In the genomic region with DNA sequence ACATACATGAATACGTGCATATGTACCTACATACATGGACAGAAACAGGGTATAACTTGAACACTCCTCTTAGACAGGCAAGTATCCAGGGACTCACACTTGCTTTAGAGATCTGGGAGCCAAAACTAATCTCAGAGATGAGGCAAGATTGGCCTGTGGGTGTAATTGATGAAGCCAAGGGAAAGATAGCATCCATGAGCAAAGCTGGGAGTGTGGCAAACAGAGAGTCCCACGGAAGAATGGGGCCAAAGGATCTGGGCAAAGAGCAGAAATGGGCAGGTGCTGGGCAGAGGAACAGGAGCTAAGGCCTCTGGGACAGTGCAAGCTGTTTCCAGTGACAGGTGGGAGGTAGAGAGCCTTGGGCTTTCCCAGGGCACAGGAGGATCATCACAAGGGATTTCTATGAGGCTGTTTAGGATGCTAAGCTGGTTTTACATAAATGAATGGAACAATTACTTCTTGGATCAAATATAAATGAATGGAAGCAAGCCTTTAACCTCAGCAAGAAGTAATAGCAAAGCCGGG, we compare ENCODE assay signal across 20 mouse cellular contexts. TPM values are rescaled to one million over a fixed set of nuclear protein-coding genes. Genes with fewer than 3 reads are reported as not detected.
DNase-seq lines count a peak whose midpoint lies in the region; ATAC-seq and TF ChIP-seq lines count a peak whose summit lies in the region.
"Had no signal": no experiment of that assay in that cellular context is flagged by ENCODE, and none has a peak within 500 bp of the region (broad histone marks: within the 10 kb centered on the region; RNA-seq: fewer than 3 reads in every experiment).

No protein-coding gene starts in this region.

- no peaks in the 10 kb centered on the region for H3K79me2 ChIP-seq in liver, adult 2 months (ENCODE audit: control insufficient read depth, insufficient read depth, low read length)

- H3K27me3 ChIP-seq in embryonic facial prominence, embryonic 14.5 days (replicated peaks; ENCODE audit: control insufficient read depth, insufficient read depth, low read length), result no peaks in the 10 kb centered on the region
- no peaks in the 10 kb centered on the region for H3K27me3 ChIP-seq in embryonic facial prominence, embryonic 10.5 days (replicated peaks; ENCODE audit: low read depth, poor library complexity, severe bottlenecking)
- H3K27me3 ChIP-seq in liver, adult 2 months (ENCODE audit: control insufficient read depth, insufficient read depth, low read length), result no peaks in the 10 kb centered on the region
- no peaks in the 10 kb centered on the region for H3K27me3 ChIP-seq in liver, postnatal 0 days (ENCODE audit: insufficient read depth, low read length)
- H3K27me3 ChIP-seq: embryonic facial prominence, embryonic 13.5 days; forebrain, embryonic 12.5 days had no signal

- no peak overlapping the region for H3K27ac ChIP-seq in embryonic facial prominence, embryonic 14.5 days (replicated peaks; ENCODE audit: low read depth, low read length)
- no peak overlapping the region for H3K27ac ChIP-seq in embryonic facial prominence, embryonic 10.5 days (replicated peaks)
- no peak overlapping the region for H3K27ac ChIP-seq in liver, adult 2 months (replicated peaks; ENCODE audit: insufficient read depth, low read depth, low read length)
- no peak overlapping the region for H3K27ac ChIP-seq in liver, postnatal 0 days (ENCODE audit: low read depth)
- H3K27ac ChIP-seq: embryonic facial prominence, embryonic 13.5 days; forebrain, embryonic 10.5 days; forebrain, embryonic 12.5 days had no signal

- no peaks in the 10 kb centered on the region for H3K4me1 ChIP-seq in embryonic facial prominence, embryonic 14.5 days (ENCODE audit: control insufficient read depth, insufficient read depth, low read length)
- H3K4me1 ChIP-seq in embryonic facial prominence, embryonic 10.5 days, result no peaks in the 10 kb centered on the region
- no peaks in the 10 kb centered on the region for H3K4me1 ChIP-seq in liver, adult 2 months (ENCODE audit: control insufficient read depth, insufficient read depth, low read length)
- H3K4me1 ChIP-seq in liver, postnatal 0 days (ENCODE audit: insufficient read depth), result no peaks in the 10 kb centered on the region
- H3K4me1 ChIP-seq: embryonic facial prominence, embryonic 13.5 days; forebrain, embryonic 10.5 days had no signal

- no peak for DNase-seq in embryonic facial prominence, embryonic 14.5 days (ENCODE audit: low spot score)
- no peak for DNase-seq in embryonic facial prominence, embryonic 10.5 days (ENCODE audit: low spot score)
- DNase-seq in liver, adult 2 months (ENCODE audit: extremely low read depth, low read depth, low spot score), result peak; percentile 24
- no peak for DNase-seq in liver, postnatal 0 days
- peak; percentile 18 for DNase-seq in adipocyte (ENCODE audit: low spot score)
- DNase-seq in fat pad, adult 2 months (ENCODE audit: extremely low read depth, low read depth, low spot score), result peak; percentile 94
- DNase-seq in natural killer cell, adult 2 months (ENCODE audit: low spot score in 2 of 2), result no peak
- no peak for DNase-seq in left cerebral cortex, adult 8-10 months (ENCODE audit: low spot score in 2 of 2)
- DNase-seq: adrenal gland, adult 8-10 months; adrenal gland, postnatal 14 days; adrenal gland, postnatal 36 days; cerebellum, adult 11-12 months; cerebellum, adult 8-10 months; cerebellum, adult 9-11 months; cerebellum, postnatal 25 days had no signal

- no peaks in the 10 kb centered on the region for H3K36me3 ChIP-seq in embryonic facial prominence, embryonic 14.5 days (ENCODE audit: control insufficient read depth, insufficient read depth, low read length)
- H3K36me3 ChIP-seq in embryonic facial prominence, embryonic 10.5 days (replicated peaks), result no peaks in the 10 kb centered on the region
- H3K36me3 ChIP-seq in liver, adult 2 months (ENCODE audit: control insufficient read depth, insufficient read depth, low read length), result no peaks in the 10 kb centered on the region
- no peaks in the 10 kb centered on the region for H3K36me3 ChIP-seq in liver, postnatal 0 days (replicated peaks; ENCODE audit: insufficient read depth, low read length)
- H3K36me3 ChIP-seq: embryonic facial prominence, embryonic 13.5 days; forebrain, embryonic 10.5 days; forebrain, embryonic 12.5 days had no signal

- H3K4me2 ChIP-seq in embryonic facial prominence, embryonic 14.5 days (ENCODE audit: low read depth, low read length), result no peak overlapping the region
- no peak overlapping the region for H3K4me2 ChIP-seq in liver, postnatal 0 days (ENCODE audit: low read depth, low read length)
- H3K4me2 ChIP-seq: embryonic facial prominence, embryonic 13.5 days; forebrain, embryonic 12.5 days had no signal

- TF ChIP-seq EP300 in liver, postnatal 0 days (IDR thresholded peaks at IDR 0.05; ENCODE audit: low read depth), result no peak

- 84% methylated on average over 3 of the region's 3 CpGs for WGBS in embryonic facial prominence, embryonic 14.5 days
- WGBS in embryonic facial prominence, embryonic 10.5 days, result 84% methylated on average over 3 of the region's 3 CpGs
- WGBS in liver, adult 2 months, result 69% methylated on average over 3 of the region's 3 CpGs
- 70% methylated on average over 3 of the region's 3 CpGs for WGBS in liver, postnatal 0 days (ENCODE audit: insufficient replicate concordance)

- no peak overlapping the region for H3K4me3 ChIP-seq in embryonic facial prominence, embryonic 14.5 days (ENCODE audit: low read depth, low read length)
- no peak overlapping the region for H3K4me3 ChIP-seq in embryonic facial prominence, embryonic 10.5 days
- no peak overlapping the region for H3K4me3 ChIP-seq in liver, adult 2 months (ENCODE audit: insufficient read depth, low read depth, low read length)
- H3K4me3 ChIP-seq in liver, postnatal 0 days (ENCODE audit: low read depth, low read length), result no peak overlapping the region
- H3K4me3 ChIP-seq: embryonic facial prominence, embryonic 13.5 days; forebrain, embryonic 10.5 days; forebrain, embryonic 12.5 days had no signal

- TF ChIP-seq CTCF in liver, adult 2 months (IDR thresholded peaks at IDR 0.05; ENCODE audit: low read depth, low read length), result no peak
- no peak for TF ChIP-seq CTCF in liver, postnatal 0 days (IDR thresholded peaks at IDR 0.05; ENCODE audit: low read depth)

- H3K9me3 ChIP-seq in embryonic facial prominence, embryonic 14.5 days (ENCODE audit: control insufficient read depth, low read length), result no peaks in the 10 kb centered on the region
- no peaks in the 10 kb centered on the region for H3K9me3 ChIP-seq in embryonic facial prominence, embryonic 10.5 days
- no peaks in the 10 kb centered on the region for H3K9me3 ChIP-seq in liver, postnatal 0 days (ENCODE audit: low read length)
- H3K9me3 ChIP-seq: embryonic facial prominence, embryonic 13.5 days; forebrain, embryonic 10.5 days; forebrain, embryonic 12.5 days had no signal

- no peak for TF ChIP-seq POLR2A in liver, adult 2 months (IDR thresholded peaks at IDR 0.05; ENCODE audit: extremely low read depth, insufficient read depth, low read length)

- 0 out of 2 replicates have a peak, but pooled peaks have one; percentile 37 for ATAC-seq in embryonic facial prominence, embryonic 14.5 days (ENCODE audit: low read depth)
- no peak for ATAC-seq in liver, postnatal 0 days
- ATAC-seq: forebrain, embryonic 14.5 days; forebrain, embryonic 16.5 days had no signal

- no peak overlapping the region for H3K9ac ChIP-seq in embryonic facial prominence, embryonic 14.5 days (ENCODE audit: low read depth, low read length)
- H3K9ac ChIP-seq in liver, adult 2 months (ENCODE audit: low read depth, low read length), result no peak overlapping the region
- no peak overlapping the region for H3K9ac ChIP-seq in liver, postnatal 0 days (replicated peaks)
- H3K9ac ChIP-seq: embryonic facial prominence, embryonic 13.5 days; forebrain, embryonic 12.5 days had no signal

RNA-seq across cellular contexts. Expression of a gene that starts 22.7 kb away (rescaled TPM):
- polyA plus RNA-seq in embryonic facial prominence, embryonic 14.5 days (2014; fragmentation: Nextera tagmentation; extraction: Ambion mirVana), result 20.7 and 21.0 TPM in 2 replicates
- 2.4 and 2.7 TPM in 2 replicates for polyA plus RNA-seq in embryonic facial prominence, embryonic 10.5 days (2016; fragmentation: Nextera tagmentation; extraction: Ambion mirVana)
- total RNA-seq in liver, adult 2 months (2014; rRNA removed), result 9.3 and 12.4 TPM in 2 replicates
- 8.0 and 9.3 TPM in 2 replicates for polyA plus RNA-seq in liver, adult 2 months (2012; rRNA removed)
- 2.2 and 2.5 TPM in 2 replicates for polyA plus RNA-seq in liver, postnatal 0 days (2015; fragmentation: Nextera tagmentation; extraction: Ambion mirVana)
- 100 to 1,000 TPM; 104 to 121 (median 107) TPM for total RNA-seq in left cerebral cortex, adult 8-10 months (2022)

Comparison
In these comparisons a context has a peak if more than half of its experiments do, and no peak if none do; other contexts are left out.
1. DNase-seq: peak in liver, adult 2 months (single experiment), adipocyte (single experiment) and fat pad, adult 2 months (single experiment); none in embryonic facial prominence, embryonic 14.5 days (single experiment), embryonic facial prominence, embryonic 10.5 days (single experiment), liver, postnatal 0 days (single experiment), natural killer cell, adult 2 months (0 of 2) and left cerebral cortex, adult 8-10 months (0 of 2).